Mouse (Mus musculus) hindbrain, postnatal 0 days (tissue): ENCODE measurements around the gene Nxn. TPM values are rescaled to one million over a fixed set of nuclear protein-coding genes. Genes with fewer than 3 reads are reported as not detected.

ENCODE experiments used
- ATAC-seq: fragments of 200-750 bp; cut with Nextera tagmentation; 2 replicates; pipeline ENCODE4 v1.8.0; 2017; ENCODE audit warnings: mild to moderate bottlenecking, moderate TSS enrichment, moderate library complexity
- DNase-seq: peaks from one replicate; pipeline ENCODE4 v3.0.0-alpha.2; 2015; ENCODE audit warnings: low spot score
- H3K27ac ChIP-seq: fragments of 300-500 bp; sonication (generic); 2 replicates; pipeline ENCODE4 v1.5.1; 2014; ENCODE audit warnings: mild to moderate bottlenecking
- H3K27me3 ChIP-seq: fragments of 300-500 bp; sonication (generic); 2 replicates; pipeline ENCODE4 v1.6.1; 2014; ENCODE audit warnings: low read length, mixed read lengths; ENCODE audit not compliant: insufficient read depth
- H3K36me3 ChIP-seq: fragments of 300-500 bp; sonication (generic); 2 replicates; pipeline ENCODE4 v1.6.1; 2014; ENCODE audit warnings: low read length, mixed read lengths; ENCODE audit not compliant: insufficient read depth
- H3K4me1 ChIP-seq: fragments of 300-500 bp; sonication (generic); 2 replicates; pipeline ENCODE4 v1.6.1; 2014; ENCODE audit warnings: antibody characterized with exemption, low read length, mixed read lengths; ENCODE audit not compliant: insufficient read depth
- H3K4me2 ChIP-seq: fragments of 300-500 bp; sonication (generic); 2 replicates; pipeline ENCODE4 v1.6.1; 2014; ENCODE audit warnings: low read depth, mild to moderate bottlenecking, low read length, moderate library complexity, mixed read lengths
- H3K4me3 ChIP-seq: fragments of 300-500 bp; sonication (generic); 2 replicates; pipeline ENCODE4 v1.5.1; 2014; ENCODE audit warnings: low read length
- H3K9ac ChIP-seq: fragments of 300-500 bp; sonication (generic); replicated peaks from 2 replicates; pipeline ENCODE4 v1.6.1; 2014; ENCODE audit warnings: mild to moderate bottlenecking, low read length, moderate library complexity, mixed read lengths
- H3K9me3 ChIP-seq: fragments of 300-500 bp; sonication (generic); 2 replicates; pipeline ENCODE4 v1.6.1; 2016; ENCODE audit warnings: low read length, mixed read lengths
- CTCF ChIP-seq: IDR thresholded peaks from 2 replicates; pipeline ENCODE4 v1.5.1; 2016; ENCODE audit warnings: antibody characterized with exemption, control low read depth, low read depth
- WGBS: fragments of 180-500 bp; shearing (Covaris S2); extraction: QIAGEN DNeasy Blood & Tissue Kit; methylation state at CpG from one replicate; pipeline ENCODE4 v1.1.7; 2014; 5-methylcytosine and 5-hydroxymethylcytosine counted together
- polyA plus RNA-seq: library from polyadenylated mRNA; unstranded; fragments of >200 nt; fragmentation: Nextera tagmentation; extraction: Ambion mirVana; gene quantifications from 2 replicates; pipeline ENCODE4 v1.2.1, GENCODE M21; 2015
- total RNA-seq: library from RNA; depleted of rRNA; stranded (reverse); fragments of >200 nt; gene quantifications from 2 replicates; pipeline ENCODE4 v1.2.3, GENCODE M21; 2014

The Nxn gene
- total and polyA plus RNA-seq, 2 experiments from 2014 or later = 21.2 to 36.6 TPM

GRCm38 (mm10) chr11:76392996-76393395, 5.9 kb downstream of the Nxn start:
- TF ChIP-seq CTCF = no peak
- 83% methylated on average over 11 of the region's 11 CpGs for WGBS
- ATAC-seq = no peak

GRCm38 (mm10) chr11:76392532-76392931, 6.4 kb downstream of the Nxn start:
- TF ChIP-seq CTCF = peak; percentile 37
- Histone ChIP-seq H3K27ac (no peak overlapping the region), H3K4me3 (no peak overlapping the region), H3K9ac (no peak overlapping the region), H3K4me2 (no peak overlapping the region), H3K27me3 (no peaks in the 10 kb centered on the region), H3K36me3 (no peaks in the 10 kb centered on the region), H3K4me1 (no peaks in the 10 kb centered on the region), H3K9me3 (no peaks in the 10 kb centered on the region)
- ATAC-seq (no peak), DNase-seq (no peak)
- 58% methylated on average over 7 of the region's 7 CpGs for WGBS

More at GRCm38 (mm10) chr11:76392996-76393395, 5.9 kb downstream of the Nxn start:
- no peaks in the 10 kb centered on the region for H3K27me3 ChIP-seq
- H3K36me3 ChIP-seq = no peaks in the 10 kb centered on the region
- DNase-seq = no peak
- no peak overlapping the region for H3K27ac ChIP-seq
- no peaks in the 10 kb centered on the region for H3K9me3 ChIP-seq
- no peak overlapping the region for H3K4me2 ChIP-seq
- H3K9ac ChIP-seq = no peak overlapping the region
- no peaks in the 10 kb centered on the region for H3K4me1 ChIP-seq
- no peak overlapping the region for H3K4me3 ChIP-seq

DNA sequence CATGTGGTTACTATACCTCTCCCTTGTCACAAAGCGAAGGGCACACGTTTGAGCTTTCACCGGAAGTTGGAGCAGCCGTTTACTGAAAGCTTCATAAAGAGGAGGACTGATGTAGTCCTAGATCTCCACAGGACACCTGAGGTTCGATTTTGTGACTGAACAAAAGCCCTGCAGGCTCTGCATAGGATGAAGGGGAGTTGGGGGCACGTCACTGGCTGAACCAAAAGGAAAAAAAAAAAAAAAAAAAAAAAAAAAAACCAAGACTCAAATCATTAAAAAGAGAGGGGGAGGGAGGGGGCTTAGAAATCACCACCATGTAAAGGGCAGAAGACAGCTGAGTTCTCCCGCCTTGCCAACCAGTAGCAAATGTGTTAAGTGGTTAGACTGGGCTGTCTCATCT, 10.2 kb downstream of the Nxn start:
- Histone ChIP-seq H3K9ac (no peak overlapping the region), H3K36me3 (no peaks in the 10 kb centered on the region), H3K9me3 (no peaks in the 10 kb centered on the region), H3K4me2 (0 out of 2 replicates have a peak overlapping the region, but pooled peaks have one; percentile 25), H3K27ac (no peak overlapping the region), H3K27me3 (no peaks in the 10 kb centered on the region), H3K4me3 (no peak overlapping the region), H3K4me1 (no peaks in the 10 kb centered on the region)
- 20% methylated on average over 7 of the region's 7 CpGs for WGBS
- ATAC-seq (no peak), DNase-seq (no peak)
- TF ChIP-seq CTCF = no peak

DNA sequence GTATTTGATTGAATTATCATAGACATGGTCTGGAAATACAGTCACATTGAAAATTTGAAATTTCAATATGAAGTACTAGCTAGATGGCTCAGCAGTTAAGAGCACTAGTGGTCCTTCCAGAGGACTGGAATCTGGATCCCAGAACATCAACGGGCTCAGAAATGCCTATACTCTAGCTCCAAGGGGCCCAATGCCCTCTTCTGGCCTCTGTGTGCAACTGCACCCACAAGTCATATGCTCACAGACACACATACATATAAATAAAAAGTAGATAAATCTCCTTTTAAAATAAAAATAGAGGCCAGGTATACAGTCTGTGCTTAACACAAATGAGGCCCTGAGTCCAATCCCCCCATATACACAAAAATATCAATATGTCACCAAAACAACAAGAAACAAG, 11.8 kb downstream of the Nxn start:
- H3K9me3 ChIP-seq = no peaks in the 10 kb centered on the region
- H3K27me3 ChIP-seq = no peaks in the 10 kb centered on the region
- H3K4me2 ChIP-seq = no peak overlapping the region
- DNase-seq = no peak
- no peak overlapping the region for H3K27ac ChIP-seq
- no peaks in the 10 kb centered on the region for H3K4me1 ChIP-seq
- H3K4me3 ChIP-seq = no peak overlapping the region
- 97% methylated on average over 1 of the region's 1 CpGs for WGBS
- H3K9ac ChIP-seq = no peak overlapping the region
- TF ChIP-seq CTCF = peak; percentile 55
- no peak for ATAC-seq
- no peaks in the 10 kb centered on the region for H3K36me3 ChIP-seq

DNA sequence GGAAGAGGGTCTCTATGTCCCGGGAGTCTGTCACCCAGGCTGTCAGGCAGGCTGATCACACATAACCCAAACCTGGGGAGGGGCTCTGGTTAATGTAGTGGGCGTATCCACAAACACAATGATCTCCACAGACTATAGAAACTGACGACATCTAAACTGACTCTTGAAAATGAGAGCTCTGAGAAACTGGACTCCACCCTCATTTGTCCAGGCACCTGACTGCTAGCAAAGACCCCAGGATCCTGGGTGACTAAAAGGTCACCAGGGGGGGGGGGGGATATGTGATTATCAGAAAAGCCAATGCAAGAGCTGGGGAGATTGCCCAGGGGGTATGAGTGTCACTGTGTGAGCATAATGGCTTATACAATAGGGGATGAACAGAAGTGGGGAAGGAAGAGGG, 13.2 kb downstream of the Nxn start:
- DNase-seq (no peak), ATAC-seq (no peak)
- no peak for TF ChIP-seq CTCF
- Histone ChIP-seq H3K9ac (no peak overlapping the region), H3K4me3 (no peak overlapping the region), H3K4me1 (no peaks in the 10 kb centered on the region), H3K36me3 (no peaks in the 10 kb centered on the region), H3K27ac (no peak overlapping the region), H3K4me2 (no peak overlapping the region), H3K27me3 (no peaks in the 10 kb centered on the region), H3K9me3 (no peaks in the 10 kb centered on the region)
- WGBS = 29% methylated on average over 3 of the region's 3 CpGs

DNA sequence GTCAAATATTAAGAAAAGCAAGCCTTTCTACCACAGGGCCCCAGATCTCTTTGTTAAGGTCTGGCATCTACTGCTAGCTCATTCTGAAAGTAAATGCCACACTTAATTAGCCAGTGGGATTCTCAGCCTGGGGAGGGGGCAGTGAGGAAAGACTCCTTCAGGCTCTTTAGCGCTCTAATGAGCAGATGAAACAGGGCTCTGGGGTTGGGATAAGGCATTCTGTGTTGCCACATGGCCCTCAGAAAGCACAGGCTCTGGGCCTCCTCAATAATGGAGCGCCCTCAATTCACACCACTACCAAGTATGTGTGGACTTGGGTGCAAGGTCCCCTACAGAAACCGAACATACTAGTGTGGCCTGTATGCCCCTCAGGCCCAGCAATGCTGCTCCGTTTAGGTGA, 13.9 kb downstream of the Nxn start:
- Histone ChIP-seq H3K27ac (peak overlapping the region; percentile 3; the same call in 1 of the 2 replicates), H3K9me3 (no peaks in the 10 kb centered on the region), H3K4me2 (no peak overlapping the region), H3K27me3 (no peaks in the 10 kb centered on the region), H3K4me1 (no peaks in the 10 kb centered on the region), H3K9ac (no peak overlapping the region), H3K36me3 (no peaks in the 10 kb centered on the region), H3K4me3 (no peak overlapping the region)
- ATAC-seq (no peak), DNase-seq (peak; percentile 29)
- WGBS = 52% methylated on average over 4 of the region's 4 CpGs
- no peak for TF ChIP-seq CTCF

- Histone ChIP-seq H3K4me2 (no peak overlapping the region), H3K36me3 (no peaks in the 10 kb centered on the region), H3K27ac (peak overlapping the region; percentile 37), H3K4me3 (no peak overlapping the region), H3K4me1 (no peaks in the 10 kb centered on the region), H3K9me3 (no peaks in the 10 kb centered on the region), H3K27me3 (no peaks in the 10 kb centered on the region), H3K9ac (no peak overlapping the region)
- ATAC-seq = no peak
- peak; percentile 57 for DNase-seq
- WGBS = 48% methylated on average over 5 of the region's 5 CpGs
- TF ChIP-seq CTCF = no peak
These were observed 14.6 kb downstream of the Nxn start for GRCm38 (mm10) chr11:76384307-76384706.
